Comparison of ENCODE assay signal across 9 mouse cellular contexts in genomic region chr2:122301081-122301920, GRCm38 (mm10). TPM values are rescaled to one million over a fixed set of nuclear protein-coding genes. Genes with fewer than 3 reads are reported as not detected.
DNase-seq lines count a peak whose midpoint lies in the region; ATAC-seq and TF ChIP-seq lines count a peak whose summit lies in the region.
"Had no signal": no experiment of that assay in that cellular context is flagged by ENCODE, and none has a peak within 500 bp of the region (broad histone marks: within the 10 kb centered on the region; RNA-seq: fewer than 3 reads in every experiment).

No protein-coding gene starts in this region.

- DNase-seq in adrenal gland, adult (ENCODE audit: inconsistent age in 2 of 2, low spot score in 1 of 2), result peak; percentile 38 to 75
- DNase-seq in adrenal gland, postnatal 4 days (ENCODE audit: low spot score in 2 of 2), result no peak
- peak; percentile 49 to 50 for DNase-seq in B cell, adult 2 months
- DNase-seq in cerebellum, postnatal 10 days, result peak; percentile 67 to 71
- DNase-seq in kidney, postnatal 36 days, result peak; percentile 13 to 56
- DNase-seq in midbrain, embryonic 10.5 days (ENCODE audit: low spot score), result peak; percentile 53
- peak; percentile 56 for DNase-seq in stomach, postnatal 0 days (ENCODE audit: low spot score)

- WGBS in heart, embryonic 14.5 days, result 2% methylated on average over 44 of the region's 48 CpGs
- 1% methylated on average over 48 of the region's 48 CpGs for WGBS in midbrain, embryonic 10.5 days
- 2% methylated on average over 48 of the region's 48 CpGs for WGBS in stomach, postnatal 0 days

- H3K9ac ChIP-seq in heart, embryonic 14.5 days (ENCODE audit: low read length), result peak overlapping the region; percentile 16; the same call in 1 of the 2 replicates
- peak overlapping the region; percentile 35; the same call in 1 of the 2 replicates for H3K9ac ChIP-seq in stomach, postnatal 0 days (ENCODE audit: low read length)

- peak; percentile 42 for TF ChIP-seq CTCF in stomach, postnatal 0 days (IDR thresholded peaks at IDR 0.05; ENCODE audit: low read depth)

- peaks cover 95% of the 10 kb centered on the region for H3K27me3 ChIP-seq in heart, embryonic 14.5 days (ENCODE audit: control insufficient read depth, insufficient read depth, low read length)
- peaks cover 100% of the 10 kb centered on the region for H3K27me3 ChIP-seq in midbrain, embryonic 10.5 days (ENCODE audit: low read depth, poor library complexity, severe bottlenecking)
- peaks cover 22% of the 10 kb centered on the region; the same call in 1 of the 2 replicates for H3K27me3 ChIP-seq in stomach, postnatal 0 days (ENCODE audit: control insufficient read depth, insufficient read depth, low read length)

- ATAC-seq in heart, embryonic 14.5 days (ENCODE audit: insufficient number of reproducible peaks, insufficient read depth, low FRiP score, low read depth), result no peak; the same call in 1 of the 2 replicates
- peak; percentile 19; the same call in 1 of the 2 replicates for ATAC-seq in stomach, postnatal 0 days (ENCODE audit: low FRiP score, low TSS enrichment)

- H3K4me2 ChIP-seq in heart, embryonic 14.5 days (ENCODE audit: low read length), result peak overlapping the region; percentile 75
- H3K4me2 ChIP-seq in stomach, postnatal 0 days (replicated peaks; ENCODE audit: low read depth), result peak overlapping the region; percentile 52

- no peaks in the 10 kb centered on the region for H3K9me3 ChIP-seq in heart, embryonic 14.5 days (ENCODE audit: control insufficient read depth, low read length)
- H3K9me3 ChIP-seq in midbrain, embryonic 10.5 days (replicated peaks), result no peaks in the 10 kb centered on the region
- H3K9me3 ChIP-seq in stomach, postnatal 0 days (ENCODE audit: control insufficient read depth, low read length), result no peaks in the 10 kb centered on the region

- peaks cover 11 to 41% of the 10 kb centered on the region in 2 experiments; a peak in 3 of 4 replicates for H3K4me1 ChIP-seq in heart, embryonic 14.5 days (ENCODE audit: control insufficient read depth in 2 of 2, insufficient read depth in 2 of 2, low read length in 2 of 2)
- peaks cover 52% of the 10 kb centered on the region for H3K4me1 ChIP-seq in midbrain, embryonic 10.5 days
- no peaks in the 10 kb centered on the region; the same call in 1 of the 2 replicates for H3K4me1 ChIP-seq in stomach, postnatal 0 days (replicated peaks; ENCODE audit: control insufficient read depth, insufficient read depth)

- peak overlapping the region; percentile 25 to 39 for H3K4me3 ChIP-seq in heart, embryonic 14.5 days (ENCODE audit: control insufficient read depth in 1 of 2, insufficient read depth in 1 of 2, low read depth in 1 of 2, low read length in 2 of 2)
- H3K4me3 ChIP-seq in midbrain, embryonic 10.5 days, result peak overlapping the region; percentile 54
- H3K4me3 ChIP-seq in stomach, postnatal 0 days (ENCODE audit: low read depth, low read length), result peak overlapping the region; percentile 35
- H3K4me3 ChIP-seq: erythroblast, embryonic 14.5 days had no signal

- no peak for TF ChIP-seq EP300 in stomach, postnatal 0 days (optimal IDR thresholded peaks at IDR 0.05)

- H3K36me3 ChIP-seq in heart, embryonic 14.5 days (ENCODE audit: control insufficient read depth, insufficient read depth, low read length), result no peaks in the 10 kb centered on the region
- H3K36me3 ChIP-seq in midbrain, embryonic 10.5 days, result no peaks in the 10 kb centered on the region
- H3K36me3 ChIP-seq in stomach, postnatal 0 days (ENCODE audit: control insufficient read depth, insufficient read depth, low read length), result no peaks in the 10 kb centered on the region

- H3K27ac ChIP-seq in heart, embryonic 14.5 days (replicated peaks in 1 of 2; ENCODE audit: control insufficient read depth in 1 of 2, insufficient read depth in 1 of 2, low read depth in 2 of 2, low read length in 2 of 2), result no peak overlapping the region
- H3K27ac ChIP-seq in midbrain, embryonic 10.5 days (replicated peaks), result no peak overlapping the region; the same call in 1 of the 2 replicates
- H3K27ac ChIP-seq in stomach, postnatal 0 days (replicated peaks), result no peak overlapping the region

RNA-seq across cellular contexts. Expression of gene Duoxa2, which starts 2.6 kb away (rescaled TPM):
- total RNA-seq in adrenal gland, postnatal 4 days (2021), result under 1 TPM in 1 of 2 experiments, not detected in 1; 0.20 TPM
- polyA plus RNA-seq in heart, embryonic 14.5 days (2014; fragmentation: Nextera tagmentation; extraction: Ambion mirVana), result not detected in 2 replicates
- not detected in 2 replicates for polyA plus RNA-seq in midbrain, embryonic 10.5 days (2016; fragmentation: Nextera tagmentation; extraction: Ambion mirVana)
- polyA plus RNA-seq in stomach, postnatal 0 days (2015; fragmentation: Nextera tagmentation; extraction: Ambion mirVana), result 98.8 and 101 TPM in 2 replicates
- polyA plus RNA-seq: erythroblast, embryonic 14.5 days had no signal

RNA-seq across cellular contexts. Expression of gene Duox2, which starts 3.1 kb away (rescaled TPM):
- total RNA-seq in adrenal gland, postnatal 4 days (2021), result under 1 TPM; 0.08 to 0.17 TPM
- polyA plus RNA-seq in heart, embryonic 14.5 days (2014; fragmentation: Nextera tagmentation; extraction: Ambion mirVana), result 0.07 and 0.08 TPM in 2 replicates
- not detected in 2 replicates for polyA plus RNA-seq in midbrain, embryonic 10.5 days (2016; fragmentation: Nextera tagmentation; extraction: Ambion mirVana)
- 15.2 and 17.2 TPM in 2 replicates for polyA plus RNA-seq in stomach, postnatal 0 days (2015; fragmentation: Nextera tagmentation; extraction: Ambion mirVana)
- polyA plus RNA-seq: erythroblast, embryonic 14.5 days had no signal

RNA-seq across cellular contexts. Expression of gene Duoxa1, which starts 12.2 kb away (rescaled TPM):
- under 1 TPM in 1 of 2 experiments, not detected in 1; 0.25 TPM for total RNA-seq in adrenal gland, postnatal 4 days (2021)
- not detected in 2 replicates for polyA plus RNA-seq in heart, embryonic 14.5 days (2014; fragmentation: Nextera tagmentation; extraction: Ambion mirVana)
- not detected in 2 replicates for polyA plus RNA-seq in midbrain, embryonic 10.5 days (2016; fragmentation: Nextera tagmentation; extraction: Ambion mirVana)
- polyA plus RNA-seq in stomach, postnatal 0 days (2015; fragmentation: Nextera tagmentation; extraction: Ambion mirVana), result 17.3 and 19.4 TPM in 2 replicates
- polyA plus RNA-seq: erythroblast, embryonic 14.5 days had no signal

RNA-seq across cellular contexts. Expression of gene Duox1, which starts 14.2 kb away (rescaled TPM):
- under 1 TPM in 1 of 2 experiments, not detected in 1; 0.06 TPM for total RNA-seq in adrenal gland, postnatal 4 days (2021)
- polyA plus RNA-seq in heart, embryonic 14.5 days (2014; fragmentation: Nextera tagmentation; extraction: Ambion mirVana), result 0.04 and 0.05 TPM in 2 replicates
- 0.02 TPM in 2 replicates for polyA plus RNA-seq in midbrain, embryonic 10.5 days (2016; fragmentation: Nextera tagmentation; extraction: Ambion mirVana)
- 3.5 and 4.3 TPM in 2 replicates for polyA plus RNA-seq in stomach, postnatal 0 days (2015; fragmentation: Nextera tagmentation; extraction: Ambion mirVana)
- polyA plus RNA-seq: erythroblast, embryonic 14.5 days had no signal

Comparison
In these comparisons a context has a peak if more than half of its experiments do, and no peak if none do; other contexts are left out.
1. DNase-seq: peak in adrenal gland, adult (2 of 2), B cell, adult 2 months (2 of 2), cerebellum, postnatal 10 days (2 of 2), kidney, postnatal 36 days (2 of 2), midbrain, embryonic 10.5 days (single experiment) and stomach, postnatal 0 days (single experiment); none in adrenal gland, postnatal 4 days (0 of 2).
2. RNA of gene Duoxa2, which starts 2.6 kb away (polyA plus RNA-seq): 98.8 to 101 TPM in stomach, postnatal 0 days; not detected in heart, embryonic 14.5 days and not detected in midbrain, embryonic 10.5 days; every median in the first group is over 10 times any median in the second.
3. RNA of gene Duox2, which starts 3.1 kb away (polyA plus RNA-seq): 15.2 to 17.2 TPM in stomach, postnatal 0 days; 0.07 to 0.08 TPM in heart, embryonic 14.5 days and not detected in midbrain, embryonic 10.5 days; every median in the first group is over 10 times any median in the second.
4. RNA of gene Duoxa1, which starts 12.2 kb away (polyA plus RNA-seq): 17.3 to 19.4 TPM in stomach, postnatal 0 days; not detected in heart, embryonic 14.5 days and not detected in midbrain, embryonic 10.5 days; every median in the first group is over 10 times any median in the second.
5. Peak in every context shown above with its lines, with median percentiles within 50 percentile points of each other: H3K4me3 ChIP-seq.